Mouse (Mus musculus): ENCODE measurements at regions not wholly inside any gene's neighbourhood (a gene's known extent, or its start where the extent isn't known, plus 50 kb on each side); places are given as distances from the start of the nearest gene placed in this dataset.

- no peak for TF ChIP-seq CTCF (conservative IDR thresholded peaks at IDR 0.05; ENCODE audit: insufficient read depth, insufficient read length, low read depth, low read length)
- TF ChIP-seq POLR2A (IDR thresholded peaks at IDR 0.05; ENCODE audit: low read depth, low read length): no peak
Measured at GRCm38 (mm10) chr17:87501098-87501497, 54.4 kb upstream of the Calm2 start.
